Mouse (Mus musculus): ENCODE measurements around the gene Gm3417.
"Not testable (repeated sequence)": the region's sequence is repeated elsewhere in the genome, so short reads cannot be mapped to it uniquely, and the experiment has no call there.

The Gm3417 gene

GRCm38 (mm10) chr17:14959979-14960378, 18.6 kb downstream of the Gm3417 start:
- in situ Hi-C loops (cut with MboI; ENCODE audit: low sequenced_read_pairs), result no loop called here

DNA sequence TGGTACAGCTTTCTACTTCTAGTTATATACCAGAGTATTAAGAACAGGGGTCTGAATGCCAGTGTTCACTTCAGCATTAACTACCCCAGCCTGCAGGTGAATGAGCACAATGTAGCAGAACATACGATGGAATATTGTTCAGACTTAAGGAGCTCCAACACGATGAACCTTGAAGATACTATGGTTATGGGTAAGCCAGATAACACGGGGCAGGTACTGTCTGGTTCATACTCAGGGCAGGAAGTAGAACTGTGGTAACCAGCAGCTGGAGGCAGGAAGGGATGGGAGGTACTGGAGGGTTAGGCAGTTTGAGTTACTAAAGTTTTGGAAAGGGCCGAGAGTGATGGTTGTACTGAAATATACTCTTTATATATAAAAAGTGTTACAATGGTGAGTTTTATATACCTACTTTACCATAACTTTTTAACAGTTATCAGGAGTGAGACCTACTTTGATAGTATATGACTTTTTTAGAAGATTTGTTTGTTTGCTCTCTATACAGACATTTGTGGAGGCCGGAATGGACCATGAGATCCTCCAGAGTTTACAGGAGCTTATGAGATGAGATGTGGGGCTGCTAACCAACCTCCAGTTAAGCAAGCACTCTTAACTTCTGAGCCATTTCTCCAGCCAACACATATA, 19.8 kb downstream of the Gm3417 start:
- in situ Hi-C loops (cut with MboI; ENCODE audit: low sequenced_read_pairs), result no loop called here

GRCm38 (mm10) chr17:14953452-14953851, 25.1 kb downstream of the Gm3417 start:
- in situ Hi-C loops (cut with MboI; ENCODE audit: low sequenced_read_pairs), result no loop called here

GRCm38 (mm10) chr17:14949161-14949827, 29.3 kb downstream of the Gm3417 start:
- in situ Hi-C loops (cut with MboI; ENCODE audit: low sequenced_read_pairs), result no loop called here

DNA sequence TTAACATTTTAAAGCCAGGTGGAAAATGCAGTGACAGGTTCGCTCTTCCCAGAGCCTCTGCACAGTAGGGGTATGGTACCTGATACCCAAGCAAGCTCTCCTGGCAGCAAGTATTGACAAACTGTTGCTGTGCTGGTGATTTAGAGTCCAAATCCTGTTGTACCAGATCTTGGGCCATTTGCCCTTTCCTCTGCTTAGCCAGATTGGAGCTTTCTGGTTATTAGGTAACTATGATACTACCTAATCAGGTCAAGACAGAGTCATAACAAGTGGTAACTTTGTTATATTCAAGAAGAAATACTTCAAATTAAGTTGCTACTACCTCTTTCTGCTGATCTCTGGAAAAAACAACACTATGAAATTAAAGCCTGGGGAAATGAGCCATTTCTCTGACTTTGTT, 34.0 kb downstream of the Gm3417 start:
- in situ Hi-C loops (cut with MboI; ENCODE audit: low sequenced_read_pairs), result no loop called here

DNA sequence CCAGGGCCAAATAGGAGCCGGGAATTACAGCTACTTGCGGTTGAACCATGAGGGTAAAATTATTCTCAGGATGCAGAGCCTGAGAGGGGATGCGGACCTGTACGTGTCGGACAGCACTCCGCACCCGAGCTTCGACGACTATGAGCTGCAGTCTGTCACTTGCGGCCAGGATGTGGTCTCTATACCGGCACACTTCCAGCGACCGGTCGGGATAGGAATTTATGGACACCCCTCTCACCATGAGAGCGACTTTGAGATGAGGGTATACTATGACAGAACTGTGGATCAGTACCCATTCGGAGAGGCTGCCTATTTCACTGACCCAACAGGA, 34.9 kb downstream of the Gm3417 start:
- in situ Hi-C loops (cut with MboI; ENCODE audit: low sequenced_read_pairs), result no loop called here

GRCm38 (mm10) chr17:14943009-14943728, 35.4 kb downstream of the Gm3417 start, which contains the start of the genes Wdr27 and 1600012H06Rik:
TSS of gene Wdr27 (minus strand) at chr17:14943158.
TSS of gene 1600012H06Rik (plus strand) at chr17:14943184.
- in situ Hi-C loops (cut with MboI; ENCODE audit: low sequenced_read_pairs), result no loop called here

- in situ Hi-C loops (cut with MboI; ENCODE audit: low sequenced_read_pairs), result not testable (repeated sequence)
Measured at GRCm38 (mm10) chr17:14942181-14942580, 36.4 kb downstream of the Gm3417 start.

DNA sequence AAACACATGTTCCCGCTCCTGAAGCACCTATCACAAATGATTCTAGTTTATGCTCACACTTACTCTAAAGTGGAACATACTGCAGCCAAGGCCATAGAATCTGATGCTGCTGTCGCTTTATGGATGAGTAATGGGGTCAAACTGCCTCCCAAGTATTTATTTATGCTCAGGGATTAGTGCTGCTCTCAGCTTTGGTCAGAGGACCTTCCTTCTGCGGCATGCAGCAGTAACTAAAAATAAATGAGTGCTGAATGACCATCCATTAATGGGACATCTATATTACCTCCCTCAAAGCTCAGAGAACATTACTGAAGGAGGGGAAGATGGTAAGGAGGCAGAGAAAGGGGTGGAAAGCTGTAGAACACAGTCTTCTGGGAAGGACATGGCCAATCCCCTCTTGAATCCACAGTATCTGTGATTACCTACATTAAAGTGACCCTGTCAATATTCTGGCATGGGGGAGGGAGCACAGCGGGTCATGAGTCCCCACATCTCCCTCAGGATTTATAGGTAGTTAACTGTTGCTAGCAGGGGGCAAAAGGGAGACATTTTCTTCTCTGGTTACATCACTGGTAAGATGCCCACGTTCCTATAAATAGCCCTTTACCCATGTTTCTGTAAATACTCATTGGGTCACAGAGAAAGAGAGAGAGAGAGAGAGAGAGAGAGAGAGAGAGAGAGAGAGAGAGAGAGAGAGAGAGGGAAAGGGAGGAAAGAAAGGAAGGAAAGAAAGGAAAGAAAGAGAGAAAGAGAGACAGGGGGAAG, 42.6 kb downstream of the Gm3417 start:
- in situ Hi-C loops (cut with MboI; ENCODE audit: low sequenced_read_pairs), result no loop called here

DNA sequence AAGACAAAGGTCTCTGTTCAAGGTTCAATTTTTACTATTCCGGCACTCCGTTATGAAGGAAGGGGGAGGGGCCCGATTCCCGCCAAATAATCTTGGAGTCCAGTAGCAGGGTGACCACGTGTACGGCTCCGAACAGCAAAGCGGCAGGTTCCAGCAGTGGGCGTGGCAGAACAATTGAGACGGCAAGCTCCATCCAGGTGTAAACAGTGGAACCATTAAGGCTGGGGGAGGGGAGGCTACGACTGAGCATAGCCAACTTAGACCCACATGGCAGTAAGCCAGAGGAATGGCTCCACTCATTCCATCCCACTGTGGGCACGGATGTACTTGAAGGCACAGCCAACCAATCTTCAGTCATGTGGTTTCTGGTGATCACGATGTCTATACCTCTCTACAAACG, 43.3 kb downstream of the Gm3417 start:
- in situ Hi-C loops (cut with MboI; ENCODE audit: low sequenced_read_pairs), result not testable (repeated sequence)

DNA sequence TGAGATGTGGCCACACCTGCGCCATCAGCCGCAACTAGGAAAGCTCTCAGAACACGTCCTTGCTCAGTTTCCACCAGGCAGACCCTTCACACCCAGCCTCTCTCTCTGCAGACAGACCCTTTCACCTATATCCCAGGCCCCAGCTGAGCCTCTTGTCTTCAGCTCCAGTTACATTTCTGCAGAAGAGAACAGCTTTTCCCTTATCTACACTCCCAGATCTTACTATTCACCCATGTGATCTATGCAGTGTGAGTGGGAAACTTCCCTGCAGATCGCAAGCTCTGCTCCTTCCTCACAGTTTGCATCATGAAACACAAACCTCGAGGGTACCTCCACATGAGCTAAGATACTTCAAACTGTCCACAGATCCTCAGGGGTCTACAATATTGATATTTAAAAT, 47.1 kb downstream of the Gm3417 start:
- in situ Hi-C loops (cut with MboI; ENCODE audit: low sequenced_read_pairs), result no loop called here

- in situ Hi-C loops (cut with MboI; ENCODE audit: low sequenced_read_pairs), result no loop called here
Measured at GRCm38 (mm10) chr17:14930697-14931096, 47.9 kb downstream of the Gm3417 start.

- in situ Hi-C loops (cut with MboI; ENCODE audit: low sequenced_read_pairs), result no loop called here
Measured at GRCm38 (mm10) chr17:14928631-14929030, 50.0 kb downstream of the Gm3417 start.

DNA sequence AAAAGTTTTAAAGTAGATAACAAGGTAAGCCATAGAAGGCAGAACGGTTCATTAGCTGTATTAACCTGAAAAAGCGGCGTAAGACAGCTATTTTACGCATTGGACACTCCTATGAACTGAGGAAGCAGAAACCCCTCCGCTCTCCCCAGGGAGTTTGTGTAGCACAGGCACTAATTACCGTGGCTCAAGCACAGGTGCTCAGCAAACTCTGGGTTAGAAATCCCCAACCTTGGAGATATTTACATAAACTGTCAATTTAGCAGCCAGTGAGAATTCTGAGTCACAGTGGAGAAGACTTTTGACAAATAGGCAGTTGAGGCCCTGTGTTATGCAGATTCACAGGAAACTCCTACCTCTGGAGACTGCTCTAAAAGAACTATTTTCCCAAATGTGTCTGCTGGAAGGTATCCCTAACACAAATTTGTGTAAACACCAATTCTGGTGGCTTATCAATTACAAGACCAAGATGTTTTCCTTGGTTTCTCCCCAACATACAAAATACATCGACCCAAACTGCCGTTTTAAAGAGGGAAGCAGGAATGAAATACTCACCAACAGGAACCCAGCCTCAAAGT, 50.9 kb downstream of the Gm3417 start:
- in situ Hi-C loops (cut with MboI; ENCODE audit: low sequenced_read_pairs), result no loop called here

DNA sequence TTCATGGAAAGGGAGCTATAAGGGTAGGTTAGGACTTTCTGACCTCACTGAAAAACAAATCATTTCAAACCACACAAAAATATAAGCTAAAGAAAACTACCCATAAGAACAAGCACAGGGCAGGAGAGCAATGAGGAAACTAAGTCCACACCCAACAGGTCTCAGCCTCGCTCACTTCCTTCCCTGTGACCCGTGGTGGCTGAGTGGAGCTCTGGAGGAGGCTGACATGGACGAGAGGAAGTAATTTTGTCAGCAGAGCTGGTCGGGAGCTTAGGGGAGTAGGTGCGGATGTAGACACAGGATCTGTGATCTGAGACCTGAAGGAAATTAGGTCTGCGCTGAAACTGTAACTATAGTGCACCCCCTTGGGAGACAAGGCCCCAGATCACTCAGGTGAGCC, 57.0 kb downstream of the Gm3417 start:
- in situ Hi-C loops (cut with MboI; ENCODE audit: low sequenced_read_pairs), result loop anchor here (25.0 kb wide), 1 partner anchor 634 kb away; the partner anchor contains the start of gene Smoc2

DNA sequence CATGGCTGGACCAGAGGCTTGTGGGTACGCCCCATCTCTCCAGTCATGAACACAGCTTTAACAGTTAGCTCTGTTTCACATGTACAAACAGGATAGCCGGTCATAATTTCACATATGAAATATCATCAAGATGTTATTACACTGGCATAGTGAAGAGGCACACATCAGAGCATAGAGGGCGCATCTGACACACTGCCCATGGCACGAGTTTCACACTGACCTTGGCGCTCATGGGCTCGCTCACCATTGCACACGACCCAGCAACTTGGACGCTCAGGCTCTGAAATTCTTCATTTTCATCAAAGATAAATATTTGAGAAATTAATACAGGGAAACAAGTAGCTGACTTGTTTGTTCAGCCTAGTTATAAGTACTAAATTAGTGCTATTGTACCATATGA, 60.7 kb downstream of the Gm3417 start:
- in situ Hi-C loops (cut with MboI; ENCODE audit: low sequenced_read_pairs), result loop anchor here (25.0 kb wide), 1 partner anchor 631 kb away; the partner anchor contains the start of gene Smoc2

GRCm38 (mm10) chr17:14914401-14914800, 64.2 kb downstream of the Gm3417 start:
- in situ Hi-C loops (cut with MboI; ENCODE audit: low sequenced_read_pairs), result loop anchor here (25.0 kb wide), 1 partner anchor 627 kb away; the partner anchor contains the start of gene Smoc2

All from CH12F3 (cell line).